In genomic region chr17:80206301-80206670, GRCm38 (mm10) we compare ENCODE assay signal across 7 mouse cellular contexts. TPM values are rescaled to one million over a fixed set of nuclear protein-coding genes. Genes with fewer than 3 reads are reported as not detected.
DNase-seq lines count a peak whose midpoint lies in the region; ATAC-seq and TF ChIP-seq lines count a peak whose summit lies in the region.

No protein-coding gene starts in this region.

- peak overlapping the region; percentile 81 for H3K4me2 ChIP-seq in hindbrain, embryonic 13.5 days
- peak overlapping the region; percentile 87 for H3K4me2 ChIP-seq in liver, postnatal 0 days (ENCODE audit: low read depth, low read length)

- under 1% methylated on average over 36 of the region's 36 CpGs for WGBS in hindbrain, embryonic 13.5 days
- WGBS in liver, postnatal 0 days (ENCODE audit: insufficient replicate concordance) = under 1% methylated on average over 34 of the region's 36 CpGs

- H3K4me1 ChIP-seq in hindbrain, embryonic 13.5 days (replicated peaks) = peaks cover 19% of the 10 kb centered on the region
- H3K4me1 ChIP-seq in liver, postnatal 0 days (ENCODE audit: insufficient read depth) = peaks cover 10% of the 10 kb centered on the region

- peaks cover 31% of the 10 kb centered on the region for H3K36me3 ChIP-seq in hindbrain, embryonic 13.5 days
- H3K36me3 ChIP-seq in liver, postnatal 0 days (replicated peaks; ENCODE audit: insufficient read depth, low read length) = peaks cover 37% of the 10 kb centered on the region

- no peak for TF ChIP-seq CTCF in liver, postnatal 0 days (IDR thresholded peaks at IDR 0.05; ENCODE audit: low read depth)

- no peak for TF ChIP-seq EP300 in liver, postnatal 0 days (IDR thresholded peaks at IDR 0.05; ENCODE audit: low read depth)

- no peaks in the 10 kb centered on the region for H3K9me3 ChIP-seq in hindbrain, embryonic 13.5 days
- no peaks in the 10 kb centered on the region for H3K9me3 ChIP-seq in liver, postnatal 0 days (ENCODE audit: low read length)

- peak overlapping the region; percentile 87 for H3K4me3 ChIP-seq in hindbrain, embryonic 13.5 days
- H3K4me3 ChIP-seq in liver, postnatal 0 days (ENCODE audit: low read depth, low read length) = peak overlapping the region; percentile 92

- peak; percentile 5 for ATAC-seq in common myeloid progenitor, adult 5-6 weeks (replicated peaks; ENCODE audit: low read depth, poor library complexity, severe bottlenecking)
- ATAC-seq in hindbrain, embryonic 13.5 days (ENCODE audit: low FRiP score) = peak; percentile 64
- ATAC-seq in liver, postnatal 0 days = peak; percentile 43

- DNase-seq in left cerebral cortex, postnatal 4 days = peak; percentile 56
- no peak for DNase-seq in left cerebral cortex, postnatal 36 days (ENCODE audit: low spot score in 2 of 2)
- DNase-seq in R1 (ENCODE audit: low read depth, low spot score) = peak; percentile 63
- DNase-seq in liver, postnatal 0 days = peak; percentile 66
- peak; percentile 79 for DNase-seq in testis, postnatal 10 days (ENCODE audit: low spot score)

- peak overlapping the region; percentile 100 for H3K27ac ChIP-seq in hindbrain, embryonic 13.5 days
- H3K27ac ChIP-seq in liver, postnatal 0 days (ENCODE audit: low read depth) = peak overlapping the region; percentile 95

- peak overlapping the region; percentile 98 for H3K9ac ChIP-seq in hindbrain, embryonic 13.5 days
- peak overlapping the region; percentile 92 for H3K9ac ChIP-seq in liver, postnatal 0 days (replicated peaks)

- intact Hi-C loops in left cerebral cortex, postnatal 4 days (cut with DNase I) = no loop called here
- intact Hi-C loops in left cerebral cortex, postnatal 36 days (cut with DNase I) = loop anchor here (2.0 kb wide), 1 partner anchor 19 kb away; the partner anchor contains the start of gene Gemin6

- no peaks in the 10 kb centered on the region for H3K27me3 ChIP-seq in hindbrain, embryonic 13.5 days
- no peaks in the 10 kb centered on the region for H3K27me3 ChIP-seq in liver, postnatal 0 days (ENCODE audit: insufficient read depth, low read length)

RNA-seq across cellular contexts. Expression of gene Srsf7, which starts 0.8 kb away (rescaled TPM):
- total RNA-seq in left cerebral cortex, postnatal 4 days (2021) = 100 to 1,000 TPM; 179 to 182 TPM
- 100 to 1,000 TPM in 1 of 2 experiments, 10 to 100 TPM in 1; 86.3 to 112 TPM for total RNA-seq in left cerebral cortex, postnatal 36 days (2021)
- total RNA-seq in common myeloid progenitor, adult 5-6 weeks (2017) = 493 and 496 TPM in 2 replicates
- 480 and 495 TPM in 2 replicates for polyA plus RNA-seq in hindbrain, embryonic 13.5 days (2015; fragmentation: Nextera tagmentation; extraction: Ambion mirVana)
- 131 and 142 TPM in 2 replicates for polyA plus RNA-seq in liver, postnatal 0 days (2015; fragmentation: Nextera tagmentation; extraction: Ambion mirVana)

RNA-seq across cellular contexts. Expression of gene Ttc39d, which starts 1.0 kb away (rescaled TPM):
- under 1 TPM in 1 of 2 experiments, not detected in 1; 0.28 TPM for total RNA-seq in left cerebral cortex, postnatal 4 days (2021)
- total RNA-seq in left cerebral cortex, postnatal 36 days (2021) = under 1 TPM in 1 of 2 experiments, not detected in 1; 0.43 TPM
- total RNA-seq in common myeloid progenitor, adult 5-6 weeks (2017) = not detected in 2 replicates
- 0.17 and 0.18 TPM in 2 replicates for polyA plus RNA-seq in hindbrain, embryonic 13.5 days (2015; fragmentation: Nextera tagmentation; extraction: Ambion mirVana)
- polyA plus RNA-seq in liver, postnatal 0 days (2015; fragmentation: Nextera tagmentation; extraction: Ambion mirVana) = not detected in 2 replicates

RNA-seq across cellular contexts. Expression of gene Gemin6, which starts 18.0 kb away (rescaled TPM):
- 1 to 10 TPM; 6.8 to 8.4 TPM for total RNA-seq in left cerebral cortex, postnatal 4 days (2021)
- total RNA-seq in left cerebral cortex, postnatal 36 days (2021) = 1 to 10 TPM; 6.2 to 6.6 TPM
- 19.0 and 29.5 TPM in 2 replicates for total RNA-seq in common myeloid progenitor, adult 5-6 weeks (2017)
- 21.0 and 22.9 TPM in 2 replicates for polyA plus RNA-seq in hindbrain, embryonic 13.5 days (2015; fragmentation: Nextera tagmentation; extraction: Ambion mirVana)
- 16.9 and 17.5 TPM in 2 replicates for polyA plus RNA-seq in liver, postnatal 0 days (2015; fragmentation: Nextera tagmentation; extraction: Ambion mirVana)

Comparison
In these comparisons a context has a peak if more than half of its experiments do, and no peak if none do; other contexts are left out.
1. DNase-seq: peak in left cerebral cortex, postnatal 4 days (single experiment), R1 (single experiment), liver, postnatal 0 days (single experiment) and testis, postnatal 10 days (single experiment); none in left cerebral cortex, postnatal 36 days (0 of 2).
2. ATAC-seq: peak in every context shown above with its lines; median percentile 64 in hindbrain, embryonic 13.5 days; 43 in liver, postnatal 0 days; 5 in common myeloid progenitor, adult 5-6 weeks.